Mouse (Mus musculus): ENCODE data around the gene Pofut1. TPM values are rescaled to one million over a fixed set of nuclear protein-coding genes. Genes with fewer than 3 reads are reported as not detected.
A peak's percentile ranks its signal among the peaks of the same experiment; 100 is the strongest.
"Not testable (repeated sequence)": the region's sequence is repeated elsewhere in the genome, so short reads cannot be mapped to it uniquely, and the experiment has no call there.

The Pofut1 gene
- polyA plus RNA-seq, 1 experiment from 2014 or later: 11.7 TPM

- Histone ChIP-seq H3K4me3 (replicated peaks) (no peak overlapping the region), H3K36me3 (no peaks in the 10 kb centered on the region), H3K27ac (no peak overlapping the region), H3K4me1 (replicated peaks) (0 out of 2 replicates have a peak, but pooled peaks cover 9% of the 10 kb centered on the region), H3K9me3 (no peaks in the 10 kb centered on the region), H3K9ac (no peak overlapping the region), H3K27me3 (replicated peaks) (no peaks in the 10 kb centered on the region), H3K4me2 (replicated peaks) (no peak overlapping the region)
- 0 out of 2 replicates have a peak, but pooled peaks have one; percentile 20 for ATAC-seq
- WGBS: 70% methylated on average over 6 of the region's 6 CpGs
These were observed 33.5 kb downstream of the Pofut1 start for GRCm38 (mm10) chr2:153274919-153275247.

GRCm38 (mm10) chr2:153275577-153275976 lies 34.2 kb downstream of the Pofut1 start:
- H3K4me3 ChIP-seq (replicated peaks); H3K9me3 ChIP-seq; ATAC-seq; H3K27ac ChIP-seq; H3K27me3 ChIP-seq (replicated peaks); H3K4me1 ChIP-seq (replicated peaks); H3K9ac ChIP-seq; H3K4me2 ChIP-seq (replicated peaks); H3K36me3 ChIP-seq: not testable (repeated sequence)
- 84% methylated on average over 3 of the region's 3 CpGs for WGBS

GRCm38 (mm10) chr2:153276440-153276839 lies 35.1 kb downstream of the Pofut1 start:
- H3K4me1 ChIP-seq (replicated peaks): 0 out of 2 replicates have a peak, but pooled peaks cover 4% of the 10 kb centered on the region
- no peaks in the 10 kb centered on the region for H3K27me3 ChIP-seq (replicated peaks)
- 90% methylated on average over 8 of the region's 8 CpGs for WGBS
- H3K9me3 ChIP-seq: no peaks in the 10 kb centered on the region
- H3K4me3 ChIP-seq (replicated peaks): no peak overlapping the region
- ATAC-seq: no peak
- H3K36me3 ChIP-seq: no peaks in the 10 kb centered on the region
- no peak overlapping the region for H3K4me2 ChIP-seq (replicated peaks)
- H3K9ac ChIP-seq: no peak overlapping the region
- H3K27ac ChIP-seq: no peak overlapping the region

GRCm38 (mm10) chr2:153276846-153277245 lies 35.5 kb downstream of the Pofut1 start:
- H3K36me3 ChIP-seq; H3K9ac ChIP-seq; ATAC-seq; H3K4me2 ChIP-seq (replicated peaks); H3K4me3 ChIP-seq (replicated peaks); H3K4me1 ChIP-seq (replicated peaks); H3K9me3 ChIP-seq; H3K27ac ChIP-seq; H3K27me3 ChIP-seq (replicated peaks): not testable (repeated sequence)
- 86% methylated on average over 5 of the region's 5 CpGs for WGBS

GRCm38 (mm10) chr2:153278357-153278756 lies 37.0 kb downstream of the Pofut1 start:
- Histone ChIP-seq H3K27me3 (replicated peaks) (no peaks in the 10 kb centered on the region), H3K36me3 (no peaks in the 10 kb centered on the region), H3K4me3 (replicated peaks) (no peak overlapping the region), H3K9ac (no peak overlapping the region), H3K27ac (no peak overlapping the region), H3K4me2 (replicated peaks) (no peak overlapping the region), H3K4me1 (replicated peaks) (0 out of 2 replicates have a peak, but pooled peaks cover under 1% of the 10 kb centered on the region), H3K9me3 (no peaks in the 10 kb centered on the region)
- ATAC-seq: no peak
- WGBS: 80% methylated on average over 5 of the region's 5 CpGs

GRCm38 (mm10) chr2:153283919-153284318 lies 42.6 kb downstream of the Pofut1 start:
- H3K4me2 ChIP-seq (replicated peaks): no peak overlapping the region
- no peak for ATAC-seq
- H3K36me3 ChIP-seq: no peaks in the 10 kb centered on the region
- no peak overlapping the region for H3K9ac ChIP-seq
- H3K4me1 ChIP-seq (replicated peaks): peaks cover 8% of the 10 kb centered on the region; the same call in 1 of the 2 replicates
- no peaks in the 10 kb centered on the region for H3K9me3 ChIP-seq
- H3K27ac ChIP-seq: no peak overlapping the region
- H3K4me3 ChIP-seq (replicated peaks): no peak overlapping the region
- no peaks in the 10 kb centered on the region for H3K27me3 ChIP-seq (replicated peaks)
- 84% methylated on average over 6 of the region's 6 CpGs for WGBS

- H3K9me3 ChIP-seq: no peaks in the 10 kb centered on the region
- ATAC-seq: no peak
- no peak overlapping the region for H3K27ac ChIP-seq
- no peaks in the 10 kb centered on the region for H3K27me3 ChIP-seq (replicated peaks)
- no peak overlapping the region for H3K4me2 ChIP-seq (replicated peaks)
- H3K4me3 ChIP-seq (replicated peaks): no peak overlapping the region
- no peak overlapping the region for H3K9ac ChIP-seq
- peaks cover 11% of the 10 kb centered on the region; the same call in 1 of the 2 replicates for H3K4me1 ChIP-seq (replicated peaks)
- 84% methylated on average over 4 of the region's 4 CpGs for WGBS
- no peaks in the 10 kb centered on the region for H3K36me3 ChIP-seq
These were observed 45.2 kb downstream of the Pofut1 start for GRCm38 (mm10) chr2:153286524-153286923.

- ATAC-seq: no peak
- Histone ChIP-seq H3K9me3 (no peaks in the 10 kb centered on the region), H3K27me3 (replicated peaks) (no peaks in the 10 kb centered on the region), H3K9ac (no peak overlapping the region), H3K27ac (no peak overlapping the region), H3K4me3 (replicated peaks) (no peak overlapping the region), H3K4me1 (replicated peaks) (peaks cover 19% of the 10 kb centered on the region), H3K4me2 (replicated peaks) (no peak overlapping the region), H3K36me3 (no peaks in the 10 kb centered on the region)
- WGBS: 37% methylated on average over 6 of the region's 6 CpGs
These were observed 46.5 kb downstream of the Pofut1 start for GRCm38 (mm10) chr2:153287835-153288234.

GRCm38 (mm10) chr2:153290938-153291928 lies 49.9 kb downstream of the Pofut1 start, which contains the start of gene Kif3b:
TSS of gene Kif3b (plus strand) at chr2:153291413.
- no peaks in the 10 kb centered on the region for H3K9me3 ChIP-seq
- ATAC-seq: peak; percentile 94
- H3K9ac ChIP-seq: peak within 1 kb of the TSS; percentile 74
- H3K4me3 ChIP-seq (replicated peaks): peak within 1 kb of the TSS; percentile 78
- peak within 1 kb of the TSS; percentile 80 for H3K4me2 ChIP-seq (replicated peaks)
- H3K27ac ChIP-seq: peak within 1 kb of the TSS; percentile 65
- WGBS: under 1% methylated on average over 63 of the region's 63 CpGs
- no peaks in the 10 kb centered on the region for H3K27me3 ChIP-seq (replicated peaks)
- no peaks in the 10 kb centered on the region; the same call in 1 of the 2 replicates for H3K36me3 ChIP-seq
- H3K4me1 ChIP-seq (replicated peaks): peaks cover 19% of the 10 kb centered on the region

GRCm38 (mm10) chr2:153292305-153292861 lies 51.0 kb downstream of the Pofut1 start:
- 45% methylated on average over 7 of the region's 7 CpGs for WGBS
- H3K36me3 ChIP-seq: no peaks in the 10 kb centered on the region; the same call in 1 of the 2 replicates
- no peak overlapping the region for H3K27ac ChIP-seq
- peak overlapping the region; percentile 80 for H3K4me2 ChIP-seq (replicated peaks)
- peak; percentile 34 for ATAC-seq
- peak overlapping the region; percentile 78 for H3K4me3 ChIP-seq (replicated peaks)
- H3K9me3 ChIP-seq: no peaks in the 10 kb centered on the region
- H3K4me1 ChIP-seq (replicated peaks): peaks cover 19% of the 10 kb centered on the region
- no peaks in the 10 kb centered on the region for H3K27me3 ChIP-seq (replicated peaks)
- H3K9ac ChIP-seq: no peak overlapping the region

GRCm38 (mm10) chr2:153295196-153295595 lies 53.9 kb downstream of the Pofut1 start:
- Histone ChIP-seq H3K4me1 (replicated peaks) (peaks cover 11% of the 10 kb centered on the region), H3K27ac (no peak overlapping the region)

GRCm38 (mm10) chr2:153297771-153298170 lies 56.4 kb downstream of the Pofut1 start:
- Histone ChIP-seq H3K4me3 (replicated peaks) (no peak overlapping the region), H3K9ac (0 out of 2 replicates have a peak overlapping the region, but pooled peaks have one; percentile 1), H3K4me2 (replicated peaks) (no peak overlapping the region), H3K4me1 (replicated peaks) (no peaks in the 10 kb centered on the region; the same call in 1 of the 2 replicates), H3K36me3 (no peaks in the 10 kb centered on the region; the same call in 1 of the 2 replicates), H3K27ac (no peak overlapping the region), H3K9me3 (no peaks in the 10 kb centered on the region), H3K27me3 (replicated peaks) (no peaks in the 10 kb centered on the region)
- 86% methylated on average over 4 of the region's 4 CpGs for WGBS
- no peak for ATAC-seq

More at GRCm38 (mm10) chr2:153295196-153295595, 53.9 kb downstream of the Pofut1 start:
- no peaks in the 10 kb centered on the region for H3K27me3 ChIP-seq (replicated peaks)
- no peak overlapping the region for H3K4me3 ChIP-seq (replicated peaks)
- H3K9ac ChIP-seq: no peak overlapping the region
- H3K9me3 ChIP-seq: no peaks in the 10 kb centered on the region
- no peak overlapping the region for H3K4me2 ChIP-seq (replicated peaks)
- ATAC-seq: no peak
- 87% methylated on average over 4 of the region's 4 CpGs for WGBS
- no peaks in the 10 kb centered on the region; the same call in 1 of the 2 replicates for H3K36me3 ChIP-seq

Data from intestine, embryonic 15.5 days (tissue).